Mouse (Mus musculus) adrenal gland, postnatal 0 days (tissue): ENCODE results near the gene Ccdc30. TPM values are rescaled to one million over a fixed set of nuclear protein-coding genes. Genes with fewer than 3 reads are reported as not detected.

ENCODE experiments used
- polyA plus RNA-seq: library from polyadenylated mRNA; unstranded; fragments of >200 nt; fragmentation: Nextera tagmentation; extraction: Ambion mirVana; gene quantifications from 2 replicates; pipeline ENCODE4 v1.2.1, GENCODE M21; 2015

Gene Ccdc30
- 22.5 and 24.1 TPM in 2 replicates for polyA plus RNA-seq

DNA sequence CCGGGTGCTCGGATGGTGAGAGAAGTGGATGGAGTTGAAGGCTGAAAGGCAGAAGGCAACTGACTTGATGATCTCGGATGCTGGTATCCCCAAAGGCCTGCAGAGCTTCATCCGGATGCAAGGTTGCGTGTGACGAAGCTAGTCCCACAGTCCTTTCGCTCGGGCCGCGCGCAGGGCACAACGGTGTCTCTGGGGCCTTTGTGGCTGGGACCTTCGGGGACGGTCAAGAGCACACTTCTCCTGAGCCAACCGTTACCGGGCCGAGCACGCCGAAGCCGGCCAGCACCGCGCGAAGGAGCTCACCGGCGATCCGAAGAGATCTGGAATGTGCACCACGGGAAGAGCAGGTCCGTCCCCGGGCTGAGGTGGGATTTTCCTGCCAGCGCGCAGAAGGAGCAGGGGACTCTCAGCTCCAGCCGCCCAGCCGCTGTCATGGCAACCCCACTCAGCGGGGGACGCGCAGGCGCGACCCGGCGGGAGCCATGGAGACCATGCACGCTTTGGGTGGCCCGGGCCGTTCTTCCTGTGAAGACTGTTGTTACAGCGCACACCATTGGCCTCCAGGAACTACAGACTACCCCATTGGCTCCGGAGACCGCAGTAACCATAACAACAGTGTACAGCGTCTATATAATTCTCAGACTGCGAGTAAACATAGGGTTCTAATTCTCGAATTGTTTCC, at the start of gene Ccdc30:
TSS of gene Ccdc30 (minus strand) at position 450 of the 682 bp plus-strand sequence.

DNA sequence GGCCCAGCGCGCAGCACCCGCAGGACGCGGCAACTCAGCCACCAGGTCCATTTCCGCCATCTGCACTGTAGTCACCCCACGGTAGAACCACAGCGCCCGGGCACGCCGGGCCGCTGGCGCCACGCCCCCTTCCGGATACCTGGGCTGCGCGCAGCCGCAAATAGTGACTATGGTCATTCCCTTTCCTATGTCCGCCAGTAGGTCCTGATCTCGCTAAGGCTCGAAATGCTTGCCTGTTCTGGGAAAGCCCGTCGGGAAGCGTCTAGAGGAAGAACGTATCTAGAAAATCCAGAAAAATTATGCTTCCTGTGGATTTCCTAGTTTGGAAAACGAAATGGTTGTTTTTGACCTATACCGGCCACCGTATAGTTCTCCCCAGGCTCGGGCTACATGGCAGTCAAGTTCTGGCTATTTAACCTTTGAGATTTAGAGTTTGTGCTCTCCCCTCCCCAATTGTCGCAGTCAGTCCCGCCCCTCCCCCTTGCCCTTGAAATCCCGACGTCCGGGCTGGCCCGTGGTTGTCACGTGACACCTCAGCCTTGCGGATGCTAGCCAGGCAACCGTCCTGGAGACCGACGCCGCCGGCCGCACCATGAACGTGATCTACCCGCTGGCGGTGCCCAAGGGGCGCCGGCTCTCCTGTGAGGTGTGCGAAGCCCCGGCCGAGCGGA, 7.1 kb upstream of the Ccdc30 start, which contains the start of the genes Ppcs and Zmynd12:
TSS of gene Ppcs (minus strand) at position 127 of the 671 bp plus-strand sequence.
TSS of gene Zmynd12 (plus strand) at position 521 of the 671 bp plus-strand sequence.

GRCm38 (mm10) chr4:119320131-119320830, 95.0 kb downstream of the Ccdc30 start, which contains the start of gene Ppih:
TSS of gene Ppih (minus strand) at chr4:119320546.

DNA sequence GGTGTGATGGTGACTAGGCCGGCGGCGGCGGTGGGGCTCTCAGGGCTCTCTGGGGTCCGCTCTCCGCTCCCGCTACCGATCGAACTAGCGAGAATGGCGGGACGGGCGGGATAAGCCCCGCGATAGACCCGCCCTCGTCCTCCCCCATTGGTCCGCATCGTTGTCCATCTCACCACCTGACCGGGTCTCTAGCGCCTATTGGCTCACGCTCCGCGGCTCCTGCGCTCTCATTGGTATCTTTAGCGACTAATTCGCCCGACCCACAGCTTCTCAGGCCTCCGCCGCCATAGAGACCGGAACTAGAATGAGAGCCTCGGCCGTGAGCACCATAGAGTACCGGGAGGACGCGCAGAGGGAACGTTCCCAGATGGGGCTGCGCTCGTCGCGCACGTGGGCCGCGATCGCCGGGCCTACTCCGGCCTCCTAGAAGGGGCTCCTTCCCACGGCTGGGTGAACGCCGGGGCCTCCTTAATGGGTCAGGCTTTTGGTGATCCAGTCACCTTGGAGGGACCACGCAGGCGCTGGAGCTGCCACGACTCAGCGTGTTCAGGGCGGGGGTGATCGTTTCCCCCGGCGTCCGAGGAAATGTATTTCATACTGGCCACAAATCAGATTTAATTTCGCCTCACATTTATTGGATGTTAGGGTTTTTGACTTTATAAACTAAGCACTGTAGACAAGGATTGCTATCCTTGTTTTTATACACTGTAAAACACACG, 120.7 kb downstream of the Ccdc30 start, which contains the start of gene Ybx1:
TSS of gene Ybx1 (minus strand) at position 190 of the 719 bp plus-strand sequence.

Other genes starting within 250 kb of the Ccdc30 start
- 4.9 and 6.4 TPM in 2 replicates for gene Zfp691, start 241.3 kb downstream of the Ccdc30 start, polyA plus RNA-seq
- gene Ermap, start 225.5 kb downstream of the Ccdc30 start, polyA plus RNA-seq = 5.5 and 11.7 TPM in 2 replicates
- 120 and 153 TPM in 2 replicates for gene Svbp, start 220.2 kb downstream of the Ccdc30 start, polyA plus RNA-seq
- 0.11 and 0.36 TPM in 2 replicates for gene Tmem269, start 197.3 kb downstream of the Ccdc30 start, polyA plus RNA-seq
- 23.8 and 31.5 TPM in 2 replicates for gene AU022252, start 182.8 kb downstream of the Ccdc30 start, polyA plus RNA-seq
- 30.4 and 39.4 TPM in 2 replicates for gene P3h1, start 182.6 kb downstream of the Ccdc30 start, polyA plus RNA-seq
- gene Cldn19, start 160.1 kb downstream of the Ccdc30 start, polyA plus RNA-seq = 0.61 TPM in 1 of 2 replicates, not detected in the other
- 450 and 484 TPM in 2 replicates for gene Ybx1, start 120.9 kb downstream of the Ccdc30 start, polyA plus RNA-seq
- 77.7 and 110 TPM in 2 replicates for gene Ppih, start 95.0 kb downstream of the Ccdc30 start, polyA plus RNA-seq
- 76.2 and 117 TPM in 2 replicates for gene Ppcs, start 6.9 kb upstream of the Ccdc30 start, polyA plus RNA-seq
- 4.2 and 6.6 TPM in 2 replicates for gene Zmynd12, start 7.3 kb upstream of the Ccdc30 start, polyA plus RNA-seq
- 1.0 and 4.1 TPM in 2 replicates for gene Rimkla, start 77.1 kb upstream of the Ccdc30 start, polyA plus RNA-seq
- gene Foxj3, start 121.5 kb upstream of the Ccdc30 start, polyA plus RNA-seq = 9.8 and 12.8 TPM in 2 replicates
- 4.5 and 5.3 TPM in 2 replicates for gene Frg2f1, start 124.0 kb upstream of the Ccdc30 start, polyA plus RNA-seq
- 1.8 and 8.5 TPM in 2 replicates for gene Guca2a, start 222.2 kb upstream of the Ccdc30 start, polyA plus RNA-seq
- 0.40 and 4.4 TPM in 2 replicates for gene Guca2b, start 243.4 kb upstream of the Ccdc30 start, polyA plus RNA-seq